Mouse (Mus musculus): Measurements from ENCODE around the gene Nanos1. TPM values are rescaled to one million over a fixed set of nuclear protein-coding genes. Genes with fewer than 3 reads are reported as not detected.

The Nanos1 gene
- total RNA-seq, 1 experiment from 2014 or later: 1.0 TPM

DNA sequence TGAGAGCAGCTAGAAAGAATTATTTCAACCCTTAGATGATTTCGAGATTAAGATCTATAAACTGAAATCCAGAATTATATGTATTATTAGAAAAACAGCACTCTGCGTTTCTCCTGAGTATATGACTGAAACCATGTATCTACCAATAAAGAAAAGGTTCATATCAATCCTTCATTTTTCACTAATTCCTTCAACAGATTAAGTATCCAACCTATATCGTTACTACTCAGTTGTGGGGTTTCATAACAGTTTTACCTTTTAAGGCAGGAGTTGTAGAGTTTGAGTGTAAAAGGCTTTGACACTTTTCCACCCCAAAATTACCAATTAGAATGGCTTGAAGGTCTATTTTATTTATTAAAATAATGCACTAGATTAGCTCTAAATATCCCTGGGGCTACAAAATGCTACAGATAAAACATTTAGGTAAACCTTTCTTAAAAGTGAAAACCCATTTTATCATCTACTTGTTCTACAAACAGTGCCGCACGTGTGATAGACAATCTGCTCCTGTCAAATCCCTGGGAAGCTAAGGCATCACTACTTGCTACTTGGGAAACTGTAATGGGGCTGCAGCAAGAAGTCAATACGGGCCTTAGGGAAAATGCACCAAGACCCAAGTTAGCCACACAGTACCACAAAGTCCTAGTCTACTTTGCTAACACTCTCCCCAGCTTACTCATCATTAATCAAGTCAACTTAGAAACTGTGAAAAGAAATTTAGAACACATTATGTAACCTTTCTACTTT is 32.6 kb downstream of the Nanos1 start:
- DNase-seq: no peak

DNA sequence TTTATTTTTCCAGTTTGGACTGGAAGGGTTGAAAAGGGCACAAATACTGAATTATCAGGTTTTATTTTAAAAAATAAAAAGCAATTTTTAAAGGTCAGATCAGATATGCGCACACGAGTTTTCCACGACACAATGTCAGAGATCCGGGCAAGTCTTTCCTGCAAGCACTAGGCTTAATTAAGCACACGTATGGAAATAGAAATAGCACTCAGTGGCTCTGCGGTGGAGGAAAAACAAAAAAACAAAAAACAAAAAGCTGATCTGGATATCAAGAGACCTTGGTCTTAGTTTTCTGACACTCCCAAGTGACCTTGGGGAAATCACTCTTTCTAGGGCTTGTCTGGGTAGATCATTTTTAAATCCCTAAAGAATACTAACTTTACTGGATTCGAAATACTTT is 33.7 kb downstream of the Nanos1 start:
- DNase-seq: no peak

DNA sequence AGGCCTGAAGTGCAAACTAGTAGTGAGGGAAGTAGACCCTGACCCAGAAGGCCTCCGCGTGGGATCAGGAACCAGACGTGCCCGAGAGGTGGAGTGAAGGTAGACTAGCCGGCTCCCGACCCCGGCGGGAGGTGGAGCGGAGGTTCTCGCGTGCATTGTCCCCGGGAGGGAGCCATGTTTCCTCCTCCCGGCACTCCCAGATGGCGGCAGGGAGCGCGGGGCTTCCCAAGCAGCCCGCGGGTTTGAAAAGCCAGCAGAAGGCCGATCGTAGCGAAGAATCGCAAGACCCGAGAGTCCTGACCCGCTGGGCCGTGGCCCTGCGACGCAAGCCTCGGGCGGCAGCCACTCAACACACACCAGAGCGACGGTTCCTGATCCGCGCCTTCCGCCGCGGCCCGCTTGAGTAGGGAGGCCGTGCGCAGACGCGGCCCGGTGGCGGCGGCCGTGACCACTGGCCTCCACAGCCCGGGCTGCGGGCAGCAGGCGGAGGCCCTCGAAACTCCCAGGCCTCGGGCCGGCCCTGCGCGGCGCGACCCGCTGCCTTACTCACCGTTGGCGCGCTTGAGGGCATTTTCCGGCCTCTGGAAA is 34.2 kb downstream of the Nanos1 start:
- peak; percentile 49 for DNase-seq

DNA sequence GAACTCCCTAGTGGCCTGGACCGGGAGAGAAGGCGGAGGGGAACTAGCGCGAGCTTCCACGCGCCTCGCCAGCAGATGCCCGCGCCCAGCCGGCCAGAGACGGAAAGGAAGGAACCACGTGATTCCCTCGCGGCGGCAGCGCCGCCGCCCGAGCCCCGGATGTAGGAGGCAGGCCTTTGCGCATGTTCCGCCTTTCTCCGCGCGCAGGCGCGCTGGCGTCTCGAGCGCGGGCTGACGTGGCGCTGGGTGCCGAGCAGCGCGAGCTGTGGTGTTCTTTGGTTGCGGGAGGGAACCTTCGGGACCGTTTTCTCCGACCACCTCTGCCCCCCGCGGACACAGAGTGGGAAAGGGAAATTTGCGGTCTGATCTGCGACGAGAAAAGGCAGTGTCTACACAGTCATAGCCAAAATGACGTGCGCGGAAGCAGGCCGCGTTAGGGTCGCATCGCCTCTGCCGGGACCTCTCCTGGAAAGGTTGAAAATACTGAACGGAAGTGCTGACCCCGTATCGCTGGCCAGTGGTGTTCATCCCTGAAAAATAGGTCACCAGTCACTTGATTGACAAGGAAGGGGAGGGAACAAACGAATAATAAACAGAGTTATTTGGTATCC is 34.9 kb downstream of the Nanos1 start, which contains the start of gene Eif3a:
TSS of gene Eif3a (minus strand) at position 108 of the 611 bp plus-strand sequence.
- DNase-seq: peak; percentile 95

DNA sequence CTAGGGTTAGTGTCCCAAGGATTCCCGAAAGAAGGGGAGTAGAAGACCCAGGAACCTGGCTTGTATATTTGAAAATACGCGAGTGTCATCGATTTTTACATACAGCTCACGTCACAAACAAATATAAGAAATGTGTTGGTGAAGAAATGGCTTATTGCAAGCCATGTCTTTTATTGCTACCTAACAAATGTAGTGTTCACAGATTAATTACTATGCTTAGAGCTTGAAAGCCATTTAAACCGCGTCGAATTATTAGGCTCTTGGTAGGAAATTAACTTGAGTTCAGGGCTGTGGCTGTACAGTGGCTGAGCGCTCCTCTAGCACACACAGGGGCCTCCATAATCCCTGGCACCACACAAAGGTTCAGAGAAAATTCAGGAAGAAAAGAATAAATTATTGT is 35.4 kb downstream of the Nanos1 start:
- DNase-seq: no peak

DNA sequence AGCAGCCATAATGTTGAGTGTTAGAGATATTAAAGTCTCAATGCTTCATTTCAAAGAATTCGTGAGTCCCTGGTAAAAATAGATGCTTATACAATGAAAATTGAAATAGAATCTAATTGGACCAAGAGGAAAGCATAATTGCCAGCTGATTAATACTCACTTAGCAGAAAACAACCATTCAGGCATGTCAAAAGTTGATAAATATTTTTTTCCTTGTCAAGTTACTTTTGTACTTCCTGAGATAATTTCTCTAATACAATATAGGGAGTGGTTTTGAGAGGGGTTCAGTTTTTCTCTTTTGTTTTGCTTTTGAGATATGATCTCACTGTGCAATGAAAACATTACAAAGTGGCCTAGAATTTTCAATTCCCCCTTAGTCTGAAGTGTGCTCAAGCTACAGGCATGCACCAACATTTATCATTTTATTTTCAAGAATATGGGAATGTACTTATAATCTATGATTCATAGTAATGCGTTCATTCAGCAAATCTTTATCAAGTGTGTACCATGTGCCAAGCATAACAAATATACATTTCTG is 37.5 kb downstream of the Nanos1 start:
- no peak for DNase-seq

DNA sequence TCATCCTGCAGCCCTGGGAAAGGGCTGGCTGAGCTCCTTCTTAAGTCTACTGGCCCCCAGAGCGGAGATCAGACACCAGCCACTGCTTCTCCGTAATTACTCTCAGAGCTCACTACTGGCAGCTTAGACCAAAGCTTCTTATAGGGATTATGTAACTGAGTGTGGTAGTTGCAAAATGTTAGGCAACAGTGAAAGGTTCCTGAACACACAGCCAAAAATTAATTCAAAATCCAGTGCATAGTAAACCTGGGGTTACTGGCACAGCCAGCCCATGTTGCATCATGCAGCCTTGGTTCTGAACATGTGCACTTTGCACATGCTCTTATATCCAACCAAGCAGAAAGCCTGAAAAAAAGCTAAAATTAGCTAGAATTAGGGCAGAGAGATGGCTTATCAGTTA is 39.5 kb downstream of the Nanos1 start:
- DNase-seq: peak; percentile 34

DNA sequence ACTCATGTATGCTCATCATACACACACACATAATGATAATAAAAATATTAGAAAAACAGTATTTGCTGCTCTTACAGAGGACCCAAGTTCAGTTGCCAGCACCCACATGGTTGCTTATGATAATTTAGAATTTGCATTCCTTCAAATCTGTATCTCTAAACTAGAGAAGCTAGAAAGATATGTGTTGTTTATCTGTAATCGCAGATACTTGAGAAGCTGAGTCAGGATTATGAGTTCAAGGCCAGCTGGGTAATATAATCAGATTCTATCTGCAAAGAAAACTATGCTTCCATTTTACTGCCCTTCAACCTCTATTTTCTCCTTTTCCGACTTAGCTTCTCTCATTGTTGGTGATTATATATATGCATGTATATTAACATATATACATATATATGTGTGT is 41.6 kb downstream of the Nanos1 start:
- DNase-seq: no peak

DNA sequence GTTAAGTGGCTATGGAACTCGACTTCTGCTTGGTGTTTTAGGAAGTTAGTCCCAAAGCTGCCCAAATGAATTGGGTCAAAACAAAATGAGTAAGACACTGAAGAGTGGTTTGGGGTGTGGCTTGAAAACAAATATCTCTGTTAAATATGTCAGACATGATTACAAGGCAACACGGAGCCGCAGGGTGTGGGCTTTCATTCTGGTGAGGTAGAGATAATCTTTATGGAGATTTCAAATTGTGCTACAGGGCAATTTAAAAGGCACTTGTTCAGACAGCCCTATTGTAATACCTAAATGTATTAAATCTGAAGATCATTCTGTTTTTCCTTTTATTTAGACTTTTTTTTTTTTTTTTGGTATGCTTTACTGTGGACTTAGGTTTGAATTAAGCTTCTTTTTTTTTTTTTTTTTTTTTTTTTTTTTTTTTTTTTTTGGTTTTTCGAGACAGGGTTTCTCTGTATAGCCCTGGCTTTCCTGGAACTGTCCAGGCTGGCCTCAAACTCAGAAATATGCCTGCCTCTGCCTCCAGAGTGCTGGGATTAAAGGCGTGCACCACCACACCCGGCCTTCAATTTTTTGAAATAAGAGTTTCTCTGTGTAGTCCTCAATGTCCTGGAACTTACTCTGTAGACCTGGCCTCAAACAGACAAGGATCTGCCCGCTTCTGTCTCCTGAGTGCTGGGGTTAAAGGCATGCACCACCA is 44.2 kb downstream of the Nanos1 start:
- no peak for DNase-seq

DNA sequence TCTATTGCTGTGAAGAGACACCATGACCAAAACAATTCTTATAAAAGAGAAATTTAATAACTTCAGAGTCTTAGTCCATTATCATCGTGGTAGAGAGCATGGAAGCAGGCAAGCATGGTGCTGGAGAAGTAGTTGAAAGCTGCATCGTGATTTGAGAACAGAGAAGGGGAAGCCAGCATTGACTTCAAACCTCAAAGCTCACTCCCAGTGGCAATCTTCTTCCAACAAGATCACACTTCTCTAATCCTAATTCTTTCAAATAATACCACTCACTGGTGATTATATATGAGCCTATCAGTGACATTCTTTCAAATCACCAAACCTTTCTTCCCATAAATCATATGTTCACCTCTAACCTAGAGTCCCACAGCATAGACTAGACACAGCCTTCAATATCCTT is 49.1 kb downstream of the Nanos1 start:
- DNase-seq: no peak

Small RNAs within 50 kb of the gene (microRNA-seq; reads per million reads assigned to microRNA genes)
- 0 reads per million in 2 experiments for gene mmu-mir-3084-1

Other genes starting within 250 kb of the Nanos1 start
- gene Cacul1, start 175.0 kb upstream of the Nanos1 start, total RNA-seq (2021): 40.7 and 49.5 TPM in 2 replicates
- gene Eif3a, start 34.7 kb downstream of the Nanos1 start, total RNA-seq (2021): 151 and 219 TPM in 2 replicates
- 21.6 and 35.6 TPM in 2 replicates for gene Fam45a, start 55.6 kb downstream of the Nanos1 start, total RNA-seq (2021)
- gene Sfxn4, start 105.5 kb downstream of the Nanos1 start, total RNA-seq (2021): 7.6 and 8.8 TPM in 2 replicates
- gene Prdx3, start 118.6 kb downstream of the Nanos1 start, total RNA-seq (2021): 795 and 810 TPM in 2 replicates
- 17.9 and 25.6 TPM in 2 replicates for gene Grk5, start 133.8 kb downstream of the Nanos1 start, total RNA-seq (2021)